Mouse (Mus musculus) brain, embryonic 18.5 days (tissue): Measurements from ENCODE around the gene Eloa.

Experiments
- DNase-seq: peaks from one replicate; pipeline ENCODE4 v3.0.0-alpha.2; 2012; ENCODE audit warnings: low read depth, low spot score

Gene Eloa

GRCm38 (mm10) chr4:135955886-135956285 is 65.7 kb downstream of the Eloa start:
- DNase-seq = no peak

GRCm38 (mm10) chr4:135954241-135954640 is 67.3 kb downstream of the Eloa start:
- no peak for DNase-seq
